Mouse (Mus musculus) midbrain, embryonic 14.5 days (tissue): ENCODE data around the gene Chmp1a. TPM values are rescaled to one million over a fixed set of nuclear protein-coding genes. Genes with fewer than 3 reads are reported as not detected.

Experiments used
- ATAC-seq: fragments of 200-750 bp; cut with Nextera tagmentation; 2 replicates; pipeline ENCODE4 v1.8.0; 2017; ENCODE audit warnings: moderate number of reproducible peaks, moderate library complexity; ENCODE audit not compliant: low FRiP score, low TSS enrichment
- DNase-seq: peaks from one replicate; pipeline ENCODE4 v3.0.0-alpha.2; 2015
- H3K27ac ChIP-seq: fragments of 300-500 bp; sonication (generic); replicated peaks from 2 replicates; pipeline ENCODE4 v1.5.1; 2014; ENCODE audit warnings: mild to moderate bottlenecking, low read depth, low read length, moderate library complexity
- H3K27me3 ChIP-seq: fragments of 300-500 bp; sonication (generic); 2 replicates; pipeline ENCODE4 v1.6.1; 2014; ENCODE audit warnings: low read length, control low read depth, mixed read lengths; ENCODE audit not compliant: control insufficient read depth, insufficient read depth
- H3K36me3 ChIP-seq: fragments of 300-500 bp; sonication (generic); 2 replicates; pipeline ENCODE4 v1.6.1; 2014; ENCODE audit warnings: low read length, control low read depth; ENCODE audit not compliant: control insufficient read depth, insufficient read depth
- H3K4me1 ChIP-seq: fragments of 300-500 bp; sonication (generic); 2 replicates; pipeline ENCODE4 v1.6.1; 2014; ENCODE audit warnings: mild to moderate bottlenecking, antibody characterized with exemption, low read length, control low read depth; ENCODE audit not compliant: control insufficient read depth, insufficient read depth
- H3K4me2 ChIP-seq: fragments of 300-500 bp; sonication (generic); 2 replicates; pipeline ENCODE4 v1.6.1; 2014; ENCODE audit warnings: mild to moderate bottlenecking, low read length, moderate library complexity
- H3K4me3 ChIP-seq: fragments of 300-500 bp; sonication (generic); replicated peaks from 2 replicates; pipeline ENCODE4 v1.5.1; 2014; ENCODE audit warnings: low read depth, low read length
- H3K9ac ChIP-seq: fragments of 300-500 bp; sonication (generic); replicated peaks from 2 replicates; pipeline ENCODE4 v1.6.1; 2014; ENCODE audit warnings: mild to moderate bottlenecking, low read length, moderate library complexity
- H3K9me3 ChIP-seq: fragments of 300-500 bp; sonication (generic); 2 replicates; pipeline ENCODE4 v1.6.1; 2016; ENCODE audit warnings: low read length, control low read depth, mixed read lengths; ENCODE audit not compliant: control insufficient read depth
- WGBS: fragments of 180-500 bp; shearing (Covaris S2); extraction: QIAGEN DNeasy Blood & Tissue Kit; methylation state at CpG from one replicate; pipeline ENCODE4 v1.1.7; 2014; 5-methylcytosine and 5-hydroxymethylcytosine counted together
- polyA plus RNA-seq: library from polyadenylated mRNA; unstranded; fragments of >200 nt; fragmentation: Nextera tagmentation; extraction: Ambion mirVana; gene quantifications from 2 replicates; pipeline ENCODE4 v1.2.1, GENCODE M21; 2014

Chmp1a gene
- polyA plus RNA-seq, 1 experiment from 2014 or later, result 175 TPM

DNA sequence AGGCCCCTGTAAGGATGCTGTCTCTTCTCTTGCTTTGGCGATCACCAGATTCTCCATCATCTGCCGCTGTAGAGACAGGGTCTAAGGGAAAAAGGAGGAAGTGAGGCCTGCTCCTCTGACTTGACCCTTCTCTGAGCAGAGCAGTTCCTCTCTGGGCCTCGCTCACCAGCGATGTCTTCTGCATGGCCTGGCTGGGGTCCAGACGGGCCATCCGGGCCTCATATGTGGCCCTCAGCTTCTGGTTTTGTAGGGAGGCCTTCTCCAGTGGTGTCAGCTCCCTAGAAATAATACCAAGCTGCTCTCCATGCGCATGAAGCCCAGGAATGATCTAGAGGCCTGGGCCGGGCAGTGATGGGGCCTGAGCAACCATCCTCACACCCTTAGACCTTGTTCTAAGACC lies 36.0 kb upstream of the Chmp1a start:
- no peaks in the 10 kb centered on the region for H3K9me3 ChIP-seq
- no peak overlapping the region for H3K27ac ChIP-seq
- no peak overlapping the region for H3K4me2 ChIP-seq
- H3K36me3 ChIP-seq, result peaks cover 77% of the 10 kb centered on the region
- 98% methylated on average over 8 of the region's 8 CpGs for WGBS
- 0 out of 2 replicates have a peak, but pooled peaks cover 6% of the 10 kb centered on the region for H3K4me1 ChIP-seq
- no peak overlapping the region for H3K4me3 ChIP-seq
- ATAC-seq, result no peak
- no peak for DNase-seq
- no peak overlapping the region for H3K9ac ChIP-seq
- no peaks in the 10 kb centered on the region for H3K27me3 ChIP-seq

DNA sequence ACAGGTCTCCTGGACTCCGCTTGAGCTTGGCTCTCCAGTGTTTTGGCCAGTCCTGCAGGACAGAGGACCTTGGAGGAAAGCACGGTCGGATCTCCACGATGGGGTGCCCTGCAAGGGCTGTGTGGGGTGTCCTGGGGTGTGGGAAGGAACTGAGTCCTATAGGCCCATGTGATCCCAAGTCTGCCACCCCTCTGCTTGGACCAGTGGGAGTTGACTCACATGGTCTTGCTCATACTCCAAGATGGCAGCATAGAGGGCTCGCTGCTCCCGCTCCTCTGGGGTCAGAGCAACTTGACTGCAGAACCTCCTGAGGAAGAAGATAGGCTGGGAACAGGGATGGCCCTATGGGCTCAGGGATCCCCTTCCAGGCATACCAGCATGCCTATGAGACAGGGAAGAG lies 35.2 kb upstream of the Chmp1a start:
- Histone ChIP-seq H3K4me3 (no peak overlapping the region), H3K4me2 (no peak overlapping the region), H3K36me3 (peaks cover 86% of the 10 kb centered on the region), H3K27ac (no peak overlapping the region), H3K9ac (no peak overlapping the region), H3K27me3 (no peaks in the 10 kb centered on the region), H3K9me3 (no peaks in the 10 kb centered on the region), H3K4me1 (0 out of 2 replicates have a peak, but pooled peaks cover 1% of the 10 kb centered on the region)
- ATAC-seq (no peak), DNase-seq (no peak)
- WGBS, result 95% methylated on average over 6 of the region's 6 CpGs

- Histone ChIP-seq H3K36me3 (peaks cover 92% of the 10 kb centered on the region), H3K4me3 (no peak overlapping the region), H3K4me1 (no peaks in the 10 kb centered on the region), H3K27ac (no peak overlapping the region), H3K9me3 (no peaks in the 10 kb centered on the region), H3K27me3 (no peaks in the 10 kb centered on the region), H3K9ac (no peak overlapping the region), H3K4me2 (no peak overlapping the region)
- ATAC-seq (no peak), DNase-seq (no peak)
- 95% methylated on average over 12 of the region's 12 CpGs for WGBS
Observed at GRCm38 (mm10) chr8:123245543-123245942, 33.0 kb upstream of the Chmp1a start.

DNA sequence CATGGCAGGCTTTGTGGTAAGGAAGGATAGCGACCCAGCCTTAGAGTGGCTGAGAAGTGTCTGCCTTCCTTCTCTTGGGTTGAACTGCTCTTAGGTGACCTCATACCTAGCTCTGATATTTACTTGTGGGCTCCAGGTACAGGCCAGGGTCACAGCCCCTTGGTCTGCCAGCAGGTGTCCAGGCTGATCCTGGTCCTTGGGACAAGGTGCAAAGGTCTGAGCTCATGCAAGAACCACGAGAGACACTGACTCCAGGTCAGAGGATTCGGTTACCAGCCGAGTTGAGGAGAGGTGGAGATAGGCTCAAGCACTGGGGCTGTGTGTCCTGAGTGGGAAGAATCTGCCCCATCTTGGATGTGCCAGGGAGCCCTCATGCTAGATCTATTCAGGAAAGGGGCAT lies 31.8 kb upstream of the Chmp1a start:
- DNase-seq (no peak), ATAC-seq (no peak)
- Histone ChIP-seq H3K9me3 (no peaks in the 10 kb centered on the region), H3K27me3 (no peaks in the 10 kb centered on the region), H3K4me2 (no peak overlapping the region), H3K27ac (no peak overlapping the region), H3K36me3 (peaks cover 82% of the 10 kb centered on the region), H3K4me1 (no peaks in the 10 kb centered on the region), H3K4me3 (no peak overlapping the region), H3K9ac (no peak overlapping the region)
- WGBS, result 97% methylated on average over 4 of the region's 4 CpGs

- no peak overlapping the region for H3K4me2 ChIP-seq
- H3K36me3 ChIP-seq, result peaks cover 69% of the 10 kb centered on the region
Observed at GRCm38 (mm10) chr8:123243053-123243452, 30.5 kb upstream of the Chmp1a start.

DNA sequence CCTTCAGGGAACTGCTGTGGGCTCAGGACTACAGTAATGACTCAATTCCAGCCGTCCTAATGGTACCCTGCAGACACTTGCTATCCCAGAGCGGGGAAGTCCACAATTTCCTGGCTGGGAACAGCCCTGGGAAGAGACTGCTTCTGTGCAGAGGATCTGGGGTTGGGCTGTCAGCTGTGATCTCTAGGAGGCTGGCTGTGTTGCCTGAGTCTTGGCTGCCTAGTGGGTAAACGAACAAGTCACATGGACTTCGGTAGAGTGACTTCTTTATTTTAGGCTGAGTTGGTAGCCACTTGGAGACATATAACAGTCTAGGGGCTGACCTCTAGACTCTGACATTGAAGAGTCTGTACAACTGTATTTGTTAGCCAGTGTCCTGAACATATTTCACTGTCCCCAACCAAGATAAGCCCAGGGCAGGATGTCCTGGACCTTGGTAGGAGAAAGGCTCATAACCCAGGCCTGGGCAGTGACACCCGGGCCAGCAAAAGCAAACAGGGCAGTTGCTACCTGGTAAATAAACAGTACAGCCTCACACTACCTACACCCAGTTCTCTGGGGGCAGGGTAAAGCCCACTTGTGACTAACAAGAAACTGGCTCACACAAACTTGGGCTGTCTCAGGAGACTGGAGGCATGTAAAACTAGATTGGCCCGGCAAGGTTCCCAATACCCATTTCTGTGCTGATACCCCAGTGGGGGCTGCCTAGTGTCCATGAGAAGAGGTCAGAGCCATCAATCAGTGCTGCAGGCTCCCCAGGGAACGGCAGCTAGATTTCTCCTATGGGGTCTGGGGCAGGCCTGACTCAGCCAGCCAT lies 29.8 kb upstream of the Chmp1a start:
- no peak for ATAC-seq

More at GRCm38 (mm10) chr8:123243053-123243452, 30.5 kb upstream of the Chmp1a start:
- H3K27me3 ChIP-seq, result no peaks in the 10 kb centered on the region
- H3K4me1 ChIP-seq, result no peaks in the 10 kb centered on the region
- no peak for ATAC-seq
- H3K27ac ChIP-seq, result no peak overlapping the region
- H3K4me3 ChIP-seq, result no peak overlapping the region
- no peak overlapping the region for H3K9ac ChIP-seq
- WGBS, result 77% methylated on average over 11 of the region's 11 CpGs
- no peak for DNase-seq
- no peaks in the 10 kb centered on the region for H3K9me3 ChIP-seq

DNA sequence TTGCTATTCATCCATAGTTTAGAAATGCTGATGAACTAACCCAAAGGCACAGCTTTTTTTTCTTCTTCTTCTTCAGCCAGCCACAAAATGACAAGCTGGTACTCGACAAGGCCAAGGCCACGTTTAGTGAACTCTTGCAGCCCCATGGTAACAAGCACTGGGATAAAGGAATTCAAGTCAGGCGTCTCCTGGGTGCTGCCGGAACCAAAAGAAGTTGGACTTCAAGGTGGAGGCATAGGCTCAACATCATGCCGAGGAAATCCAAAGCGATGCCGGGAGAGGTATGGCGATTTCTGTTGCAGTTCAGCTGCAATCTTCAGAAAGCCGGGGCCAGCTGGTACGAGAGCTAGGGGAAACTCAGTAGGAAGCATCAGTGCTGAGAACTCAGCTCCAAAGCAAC lies 26.8 kb upstream of the Chmp1a start:
- Histone ChIP-seq H3K4me1 (peaks cover 19% of the 10 kb centered on the region), H3K4me3 (no peak overlapping the region), H3K27ac (no peak overlapping the region), H3K36me3 (peaks cover 32% of the 10 kb centered on the region), H3K27me3 (no peaks in the 10 kb centered on the region; the same call in 1 of the 2 replicates), H3K9ac (no peak overlapping the region), H3K4me2 (no peak overlapping the region), H3K9me3 (no peaks in the 10 kb centered on the region)
- WGBS, result 79% methylated on average over 10 of the region's 10 CpGs
- no peak for DNase-seq
- ATAC-seq, result no peak

More for the DNA sequence above, 29.8 kb upstream of the Chmp1a start:
- Histone ChIP-seq H3K9ac (no peak overlapping the region), H3K36me3 (peaks cover 62% of the 10 kb centered on the region), H3K4me1 (no peaks in the 10 kb centered on the region), H3K9me3 (no peaks in the 10 kb centered on the region), H3K27ac (no peak overlapping the region), H3K4me2 (no peak overlapping the region), H3K27me3 (no peaks in the 10 kb centered on the region), H3K4me3 (no peak overlapping the region)
- 90% methylated on average over 7 of the region's 7 CpGs for WGBS
- DNase-seq, result no peak

DNA sequence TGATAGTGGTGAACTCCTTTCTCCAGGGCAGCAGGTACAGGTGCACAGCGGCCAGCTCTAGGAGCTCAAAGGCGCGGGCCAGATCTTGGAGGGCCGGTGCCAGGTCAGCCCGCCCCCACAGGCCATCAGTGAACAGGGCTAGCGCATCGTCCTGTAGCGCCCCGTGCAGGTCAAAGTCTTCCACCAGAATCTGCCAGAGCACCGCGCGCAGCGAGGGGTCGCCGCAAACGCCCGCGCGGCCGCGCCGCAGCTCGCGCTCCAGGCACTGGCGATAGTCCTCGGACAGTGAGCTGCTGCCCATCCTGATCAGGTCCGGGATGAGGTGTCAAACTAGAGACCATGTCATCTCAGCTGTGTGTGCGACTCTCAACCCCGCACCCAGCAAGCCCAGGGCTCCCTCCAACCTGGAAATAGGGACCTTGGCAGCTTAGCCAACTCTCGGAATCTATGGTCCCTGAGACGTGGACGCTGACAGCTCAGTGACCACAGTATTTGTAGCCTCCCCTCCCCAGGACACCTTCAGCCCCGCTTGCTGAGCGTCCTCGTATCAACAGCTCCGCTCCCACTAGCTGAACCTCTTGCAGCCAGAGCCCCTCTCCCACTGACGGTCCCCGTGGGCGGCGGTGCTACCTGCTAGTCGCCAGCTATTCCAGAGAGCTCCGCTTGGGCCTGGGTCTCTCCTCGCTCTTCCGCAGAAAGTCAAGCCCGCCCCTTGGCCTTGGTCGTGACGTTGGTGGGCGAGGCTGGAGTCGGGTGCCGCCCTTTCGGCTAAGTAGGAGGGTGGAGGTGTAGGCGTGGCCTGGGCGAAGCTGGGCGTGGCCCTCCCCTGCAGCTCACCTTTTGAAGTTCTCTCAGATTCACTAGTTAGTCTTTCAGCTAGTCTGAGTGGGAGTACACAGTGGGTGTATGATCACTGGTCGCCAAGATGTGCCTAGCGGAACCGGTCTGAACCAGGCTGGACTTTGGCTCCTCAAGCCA lies 23.2 kb upstream of the Chmp1a start, which contains the start of gene Spata2l:
Spata2l (minus strand) TSS at position 714 of the 978 bp plus-strand sequence.
- Histone ChIP-seq H3K4me3 (peak within 1 kb of the TSS; percentile 43), H3K9me3 (no peaks in the 10 kb centered on the region), H3K36me3 (no peaks in the 10 kb centered on the region), H3K27ac (no peak within 1 kb of the TSS), H3K27me3 (no peaks in the 10 kb centered on the region; the same call in none of the 2 replicates), H3K4me1 (peaks cover 19% of the 10 kb centered on the region), H3K4me2 (peak within 1 kb of the TSS; percentile 77), H3K9ac (peak within 1 kb of the TSS; percentile 47)
- ATAC-seq (peak; percentile 79), DNase-seq (peak; percentile 82)
- under 1% methylated on average over 57 of the region's 57 CpGs for WGBS
